Mouse (Mus musculus) embryonic stem cell, embryonic (primary cell): ENCODE results near the gene Esp4.
"Not testable (repeated sequence)": the region's sequence is repeated elsewhere in the genome, so short reads cannot be mapped to it uniquely, and the experiment has no call there.

Source experiments
- CTCF ChIA-PET, 4 experiments: fragments of 300-600 bp in 2 of 4; fragments of 350-600 bp in 2 of 4; sonication (Branson Sonifier 250); formaldehyde crosslinking; loops; one replicate each; lab custom pipeline; 2022; ENCODE audit warnings: inconsistent platforms in 2 of 4; lab: Charles Lee
- POLR2A ChIA-PET, 4 experiments: fragments of 300-600 bp in 2 of 4; fragments of 350-600 bp in 2 of 4; sonication (Branson Sonifier 250); formaldehyde crosslinking; loops; one replicate each; lab custom pipeline; 2022; ENCODE audit warnings: antibody characterized with exemption in 4 of 4, inconsistent platforms in 1 of 4; lab: Charles Lee

Esp4 gene

DNA sequence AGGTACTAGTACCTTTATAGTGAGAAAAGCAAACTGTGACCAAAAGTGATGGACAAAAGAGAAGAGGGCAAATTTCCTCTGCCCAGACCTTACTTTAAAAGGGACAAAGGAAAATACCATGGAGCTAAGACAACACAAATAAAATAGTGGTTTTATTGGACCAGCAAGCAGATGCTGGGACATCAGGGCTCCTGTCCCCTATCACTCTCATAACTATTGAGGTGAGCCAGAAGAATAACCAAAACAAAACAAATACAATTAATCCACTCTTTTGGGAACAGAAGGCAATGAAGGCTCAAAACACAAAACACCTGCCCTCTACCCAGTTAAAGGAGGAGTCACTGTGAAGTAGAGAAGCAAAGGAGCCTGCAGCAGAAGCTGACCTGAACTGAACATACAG, at the start of gene Esp4:
Gene Esp4 (plus strand): TSS at position 301 of the 400 bp plus-strand sequence.
- ChIA-PET CTCF (no interaction called here), POLR2A (no interaction called here)

DNA sequence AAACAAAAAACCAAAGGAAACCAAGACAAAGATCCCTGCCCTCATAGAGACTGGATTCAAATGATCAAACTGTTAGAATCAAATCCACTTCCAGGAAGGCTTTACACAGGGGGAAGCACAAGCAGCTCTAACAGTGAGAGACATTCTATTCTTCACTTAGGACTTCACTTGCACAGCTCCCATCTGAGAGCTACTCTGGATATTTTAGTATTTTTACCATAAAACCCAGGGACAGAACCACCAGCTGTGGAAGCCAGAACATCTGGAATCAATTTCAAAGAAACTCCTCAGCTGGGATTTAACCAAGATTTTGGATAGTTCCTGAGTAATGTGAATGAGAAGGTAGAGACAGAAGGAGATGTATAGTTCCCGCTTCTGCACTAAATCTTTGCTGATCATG, 44.9 kb upstream of the Esp4 start:
- POLR2A ChIA-PET, result no interaction called here
- CTCF ChIA-PET, result no interaction called here

GRCm38 (mm10) chr17:40561207-40561606, 37.2 kb upstream of the Esp4 start, which contains the start of gene Esp6:
Gene Esp6 (plus strand): TSS chr17:40561507.
- CTCF ChIA-PET, result no interaction called here
- POLR2A ChIA-PET, result no interaction called here

- POLR2A ChIA-PET, CTCF ChIA-PET: not testable (repeated sequence)
Measured at GRCm38 (mm10) chr17:40583906-40584305, 14.5 kb upstream of the Esp4 start.

DNA sequence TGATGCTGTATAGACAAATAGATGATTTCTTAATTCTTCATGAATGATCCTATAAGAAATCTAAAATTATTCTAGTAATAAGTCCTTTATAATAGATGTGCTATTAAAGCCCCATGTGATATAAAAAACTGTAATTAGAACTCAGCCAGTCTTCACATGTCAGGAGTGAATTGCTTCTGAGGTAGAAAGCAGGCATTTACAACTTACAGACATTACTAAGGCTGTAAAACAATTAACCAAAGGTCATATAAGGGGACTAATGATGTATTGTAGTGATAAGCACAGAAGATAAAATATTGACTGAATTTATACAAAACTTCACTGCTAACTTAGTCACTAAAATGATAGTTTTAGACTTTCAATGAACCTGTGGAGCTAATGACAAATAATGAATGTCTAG, 7.1 kb upstream of the Esp4 start:
- ChIA-PET CTCF (interaction anchor here in 1 of 4 experiments (0.6 kb wide), 1 partner anchor 812 kb away, joined by 3 read pairs; no protein-coding TSS in a partner anchor), POLR2A (no interaction called here)

GRCm38 (mm10) chr17:40631775-40632174, 33.4 kb downstream of the Esp4 start, which contains the start of gene Esp3:
Gene Esp3 (plus strand): TSS chr17:40632075.
- POLR2A ChIA-PET, CTCF ChIA-PET: not testable (repeated sequence)
